Mouse (Mus musculus) megakaryocyte, embryonic 14.5 days (primary cell): ENCODE results near the gene Cpsf7.

Experiments
- FLI1 ChIP-seq: IDR thresholded peaks from 2 replicates; pipeline ENCODE4 v1.6.1; 2012; ENCODE audit warnings: low read length, inconsistent platforms, mixed read lengths
- GATA1 ChIP-seq: IDR thresholded peaks from 3 replicates; pipeline ENCODE4 v1.6.1; 2012; ENCODE audit warnings: mixed read lengths, low read length, inconsistent platforms, borderline replicate concordance

- TF ChIP-seq GATA1 (no peak), FLI1 (no peak)
These were observed 66.8 kb downstream of the Cpsf7 start for GRCm38 (mm10) chr19:10591659-10592377.
